Mouse (Mus musculus) thymus, postnatal 10 days (tissue): ENCODE measurements around the gene Trpc4.

Source experiments
- DNase-seq, 2 experiments: peaks; one replicate each; pipeline ENCODE4 v3.0.0; 2021; ENCODE audit warnings: low spot score in 2 of 2

The Trpc4 gene

DNA sequence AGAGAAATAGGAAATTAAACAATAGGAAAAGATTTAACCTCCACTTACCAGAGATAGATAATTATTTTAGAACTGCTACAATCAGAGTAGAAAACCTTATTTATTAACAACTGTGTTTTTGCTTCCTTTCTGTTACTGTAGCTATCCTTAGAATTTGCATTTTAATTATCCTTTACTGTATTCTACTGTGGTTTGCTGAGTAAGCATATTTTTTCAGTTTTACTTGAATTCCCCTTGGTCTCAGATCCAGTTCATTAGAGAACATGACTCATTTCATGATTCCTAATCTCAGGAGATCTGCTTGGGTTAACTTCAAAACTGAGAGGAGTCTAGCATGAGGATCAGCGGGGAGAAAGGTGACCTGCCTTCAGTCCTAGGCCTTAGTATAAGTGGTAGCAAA, 111.1 kb downstream of the Trpc4 start:
- no peak for DNase-seq

- no peak for DNase-seq
Observed at GRCm38 (mm10) chr3:54269180-54269579, 113.3 kb downstream of the Trpc4 start.

GRCm38 (mm10) chr3:54274651-54275050, 118.8 kb downstream of the Trpc4 start:
- no peak for DNase-seq

- DNase-seq: no peak
Observed at GRCm38 (mm10) chr3:54289731-54290130, 133.9 kb downstream of the Trpc4 start.

DNA sequence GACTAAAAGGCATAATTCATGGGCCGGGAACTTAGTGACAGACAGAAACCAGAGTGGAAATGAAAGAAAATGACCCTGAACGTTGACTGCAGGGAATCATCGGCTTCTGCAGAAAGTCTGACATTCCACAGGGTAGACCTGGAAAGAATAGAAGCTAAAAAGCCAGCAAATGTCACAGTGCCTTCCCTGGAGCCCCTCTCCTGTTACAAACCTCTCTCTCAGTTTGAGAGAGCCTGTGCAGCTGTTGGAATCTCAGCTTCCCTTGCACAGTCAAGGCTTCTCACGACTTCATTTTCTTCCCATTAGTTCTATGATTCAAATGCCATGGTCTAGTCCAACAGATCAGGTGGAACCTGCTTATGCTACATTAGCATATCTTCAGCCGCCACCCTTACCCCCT, 154.8 kb downstream of the Trpc4 start:
- no peak for DNase-seq

GRCm38 (mm10) chr3:54314055-54314454, 158.2 kb downstream of the Trpc4 start:
- no peak for DNase-seq

- DNase-seq: peak; percentile 6 to 50
Observed at GRCm38 (mm10) chr3:54352891-54353652, 197.2 kb downstream of the Trpc4 start.

- no peak for DNase-seq
Observed at GRCm38 (mm10) chr3:54357561-54357960, 201.7 kb downstream of the Trpc4 start.

GRCm38 (mm10) chr3:54358463-54359189, 202.8 kb downstream of the Trpc4 start:
- no peak for DNase-seq

- DNase-seq: no peak
Observed at GRCm38 (mm10) chr3:54360897-54361296, 205.1 kb downstream of the Trpc4 start, which contains the start of gene Postn. Gene Postn (plus strand): TSS chr3:54361109.

DNA sequence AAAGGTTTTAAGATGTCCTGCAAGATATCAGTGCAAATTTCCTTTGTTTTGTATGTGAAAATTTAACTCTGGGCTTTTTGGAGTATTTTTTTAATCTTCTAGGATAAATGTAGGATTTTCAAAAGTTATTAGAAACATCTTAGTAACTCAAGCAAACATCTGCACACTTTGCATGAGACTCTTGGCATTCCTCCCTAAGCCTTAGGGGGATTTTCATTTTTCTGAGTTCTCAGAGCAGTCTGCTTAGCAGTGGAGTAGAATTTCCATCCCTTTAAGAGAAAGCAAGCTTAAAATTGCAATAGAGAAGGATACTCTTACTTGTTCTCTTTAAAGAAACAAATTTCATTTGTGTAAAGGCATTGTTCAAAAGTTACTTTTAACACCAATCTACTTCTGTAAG, 205.8 kb downstream of the Trpc4 start:
- no peak for DNase-seq
